Mouse (Mus musculus) splenic B cell, adult 2 months (primary cell): ENCODE measurements at regions not wholly inside any gene's neighbourhood (a gene's known extent, or its start where the extent isn't known, plus 50 kb on each side); places are given as distances from the start of the nearest gene placed in this dataset.

ENCODE experiments used
- DNase-seq: peaks from one replicate; pipeline ENCODE4 v3.0.0-alpha.2; 2011; ENCODE audit warnings: low read depth, low spot score
- H3K27me3 ChIP-seq: 2 replicates; pipeline ENCODE4 v1.6.1; 2012; ENCODE audit warnings: mild to moderate bottlenecking, low read length, moderate library complexity, mixed read lengths; ENCODE audit not compliant: control insufficient read depth, poor library complexity, insufficient read depth, severe bottlenecking
- H3K36me3 ChIP-seq: 2 replicates; pipeline ENCODE4 v1.6.1; 2012; ENCODE audit warnings: mild to moderate bottlenecking, low read length, moderate library complexity, mixed read lengths; ENCODE audit not compliant: control insufficient read depth, poor library complexity, insufficient read depth, severe bottlenecking

DNA sequence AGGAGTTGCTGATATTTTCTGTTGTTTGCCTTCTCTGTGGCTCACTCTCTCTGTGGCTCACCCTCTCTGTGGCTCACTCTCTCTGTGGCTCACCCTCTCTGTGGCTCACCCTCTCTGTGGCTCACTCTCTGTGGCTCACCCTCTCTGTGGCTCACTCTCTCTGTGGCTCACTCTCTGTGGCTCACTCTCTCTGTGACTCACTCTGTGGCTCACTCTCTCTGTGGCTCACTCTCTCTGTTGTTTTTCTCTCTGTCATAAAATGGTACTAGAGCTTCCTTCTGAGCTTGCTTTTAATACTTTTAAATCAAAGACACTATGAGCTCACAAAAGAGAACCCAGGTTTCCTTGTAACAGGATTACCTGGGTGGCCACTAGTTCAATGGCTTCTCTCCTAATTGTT is 320.3 kb downstream of the Insig2 start:
- Histone ChIP-seq H3K36me3 (no peaks in the 10 kb centered on the region), H3K27me3 (no peaks in the 10 kb centered on the region)
- DNase-seq, result no peak

GRCm38 (mm10) chr1:121013839-121014503 is 318.4 kb downstream of the Insig2 start:
- DNase-seq, result no peak
- Histone ChIP-seq H3K27me3 (no peaks in the 10 kb centered on the region), H3K36me3 (no peaks in the 10 kb centered on the region)

GRCm38 (mm10) chr1:121029375-121029774 is 303.0 kb downstream of the Insig2 start:
- no peak for DNase-seq
- H3K27me3 ChIP-seq, result no peaks in the 10 kb centered on the region
- no peaks in the 10 kb centered on the region for H3K36me3 ChIP-seq

GRCm38 (mm10) chr1:121034761-121035393 is 297.5 kb downstream of the Insig2 start:
- no peaks in the 10 kb centered on the region for H3K36me3 ChIP-seq
- H3K27me3 ChIP-seq, result no peaks in the 10 kb centered on the region
- DNase-seq, result no peak

DNA sequence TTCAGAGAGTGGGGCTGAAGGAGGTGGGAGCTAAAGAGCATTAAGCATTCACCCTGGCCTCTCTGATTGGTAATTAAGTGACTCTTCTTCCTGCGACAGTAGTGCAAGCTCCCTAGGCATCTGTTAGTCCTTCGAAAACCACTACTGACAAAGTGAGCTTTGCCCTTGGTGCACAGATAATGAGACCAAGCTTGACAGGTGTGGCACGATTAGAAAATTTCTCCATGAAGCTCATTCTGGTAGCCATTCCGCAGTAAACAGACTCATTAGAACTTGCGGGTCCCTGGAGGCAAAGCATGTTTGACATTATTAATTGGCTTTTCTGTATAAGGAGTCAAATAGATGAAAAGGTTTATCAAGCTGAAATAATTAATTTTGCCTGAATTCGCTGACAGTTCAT is 285.8 kb downstream of the Insig2 start:
- no peaks in the 10 kb centered on the region for H3K36me3 ChIP-seq
- H3K27me3 ChIP-seq, result no peaks in the 10 kb centered on the region
- DNase-seq, result no peak

DNA sequence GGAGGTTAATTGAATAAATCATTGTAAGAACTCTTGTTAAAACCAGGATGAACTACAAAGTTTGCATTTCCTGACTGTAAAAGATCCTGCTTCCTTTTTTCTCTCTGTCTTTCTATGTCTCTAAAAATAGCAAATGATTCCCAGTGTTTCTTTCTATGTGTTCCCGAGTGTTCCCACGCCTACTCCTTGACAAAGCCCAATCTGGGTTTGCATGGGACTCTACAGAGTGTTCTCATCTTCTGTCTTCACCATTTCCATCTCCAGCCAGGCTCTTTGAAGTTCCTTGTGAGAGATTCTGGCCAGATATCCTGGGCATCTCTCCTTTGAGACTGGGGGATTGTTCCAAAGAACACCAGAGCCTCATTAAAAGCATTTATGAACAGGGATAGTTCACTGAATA is 285.0 kb downstream of the Insig2 start:
- H3K27me3 ChIP-seq, result no peaks in the 10 kb centered on the region
- DNase-seq, result no peak
- no peaks in the 10 kb centered on the region for H3K36me3 ChIP-seq

GRCm38 (mm10) chr1:121049684-121050083 is 282.7 kb downstream of the Insig2 start:
- DNase-seq, result no peak
- Histone ChIP-seq H3K27me3 (no peaks in the 10 kb centered on the region), H3K36me3 (no peaks in the 10 kb centered on the region)

GRCm38 (mm10) chr1:121050695-121051495 is 281.5 kb downstream of the Insig2 start:
- Histone ChIP-seq H3K27me3 (no peaks in the 10 kb centered on the region), H3K36me3 (no peaks in the 10 kb centered on the region)
- DNase-seq, result no peak

DNA sequence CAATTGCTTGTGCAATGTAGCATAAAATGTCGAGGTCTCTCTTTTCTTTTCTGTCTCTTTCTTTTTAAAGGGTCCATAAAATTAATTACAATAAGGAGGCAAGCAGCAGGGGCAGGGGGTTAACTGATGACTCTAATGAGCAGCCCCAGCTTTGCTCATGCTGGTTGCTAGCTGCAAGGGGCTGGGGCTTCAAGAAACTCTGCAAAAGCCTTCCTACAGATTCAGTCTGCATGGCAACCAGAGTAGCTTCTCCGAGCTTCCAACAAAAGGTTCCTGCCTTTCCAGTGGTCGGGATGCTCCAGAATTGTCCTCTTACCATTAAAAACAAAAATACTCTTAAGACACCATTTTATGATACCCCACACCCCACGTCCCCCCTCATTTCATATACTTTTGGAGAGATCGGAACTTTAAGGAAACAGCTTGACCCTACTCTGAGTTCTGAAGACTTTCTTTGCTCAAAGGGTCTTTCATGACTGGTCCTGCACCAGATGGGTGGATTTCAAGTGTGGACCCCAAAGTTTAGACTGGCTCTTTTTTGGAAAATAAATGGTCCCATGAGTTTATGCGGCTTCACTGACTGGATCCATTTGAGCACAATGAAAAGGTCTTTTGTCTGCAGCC is 280.8 kb downstream of the Insig2 start:
- H3K27me3 ChIP-seq, result no peaks in the 10 kb centered on the region
- no peak for DNase-seq

DNA sequence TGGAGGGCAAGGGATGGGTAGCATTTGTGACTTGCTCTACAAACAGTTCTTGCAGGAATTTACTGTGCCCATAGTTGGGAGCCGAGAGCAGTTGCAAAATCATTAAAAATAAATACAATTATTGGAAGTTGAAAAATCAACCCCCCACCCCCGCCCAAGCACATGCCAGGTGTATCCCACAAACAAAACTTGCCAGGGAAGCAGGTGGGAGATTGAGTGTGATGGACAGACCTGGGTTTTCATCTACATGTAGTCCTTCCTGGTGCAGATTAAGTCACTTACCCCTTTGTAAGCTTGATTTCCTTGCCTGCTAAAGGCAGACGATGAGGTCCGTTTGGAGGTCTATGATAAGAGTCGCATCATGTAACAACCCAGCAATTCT is 280.3 kb downstream of the Insig2 start:
- no peaks in the 10 kb centered on the region for H3K27me3 ChIP-seq
- DNase-seq, result no peak
- no peaks in the 10 kb centered on the region for H3K36me3 ChIP-seq

More for the DNA sequence above, 280.8 kb downstream of the Insig2 start:
- no peaks in the 10 kb centered on the region for H3K36me3 ChIP-seq

DNA sequence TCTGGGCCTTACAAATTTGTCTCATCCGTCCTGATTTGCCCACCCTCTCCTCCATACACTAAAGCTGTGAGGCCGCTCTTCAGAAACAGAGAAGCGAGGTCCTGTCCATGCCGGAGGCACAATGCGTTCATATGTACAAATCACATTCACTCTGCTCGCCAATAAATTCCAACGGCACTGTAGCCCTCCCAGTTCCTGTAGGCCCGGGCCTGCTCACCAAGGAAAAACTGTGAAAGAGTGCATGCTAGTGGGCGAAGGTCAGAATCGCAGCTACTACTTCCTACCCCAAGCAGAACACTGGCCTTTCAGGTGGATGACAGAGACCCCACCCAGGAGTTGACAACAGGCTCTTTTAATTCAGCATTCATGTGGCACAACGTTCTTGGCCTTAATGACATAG is 278.7 kb downstream of the Insig2 start:
- no peaks in the 10 kb centered on the region for H3K36me3 ChIP-seq
- H3K27me3 ChIP-seq, result no peaks in the 10 kb centered on the region
- no peak for DNase-seq

GRCm38 (mm10) chr1:121074569-121074968 is 257.8 kb downstream of the Insig2 start:
- H3K36me3 ChIP-seq, result no peaks in the 10 kb centered on the region
- H3K27me3 ChIP-seq, result no peaks in the 10 kb centered on the region
- DNase-seq, result no peak

GRCm38 (mm10) chr1:121082839-121083238 is 249.6 kb downstream of the Insig2 start:
- Histone ChIP-seq H3K36me3 (no peaks in the 10 kb centered on the region), H3K27me3 (no peaks in the 10 kb centered on the region)
- DNase-seq, result no peak

GRCm38 (mm10) chr1:121085101-121085727 is 247.2 kb downstream of the Insig2 start:
- no peak for DNase-seq

More at GRCm38 (mm10) chr1:121085101-121085727, 247.2 kb downstream of the Insig2 start:
- H3K36me3 ChIP-seq, result no peaks in the 10 kb centered on the region
- no peaks in the 10 kb centered on the region for H3K27me3 ChIP-seq
